Mouse (Mus musculus) forebrain, embryonic 10.5 days (tissue): Measurements from ENCODE around the gene Ppp1ca. TPM values are rescaled to one million over a fixed set of nuclear protein-coding genes. Genes with fewer than 3 reads are reported as not detected.

ENCODE experiments used
- DNase-seq: peaks from one replicate; pipeline ENCODE4 v3.0.0-alpha.2; 2017; ENCODE audit warnings: low spot score; ENCODE audit errors: extremely low spot score
- H3K27ac ChIP-seq: fragments of 300-500 bp; sonication (generic); 2 replicates; pipeline ENCODE4 v1.5.1; 2016; ENCODE audit warnings: mild to moderate bottlenecking
- H3K27me3 ChIP-seq: fragments of 300-500 bp; sonication (generic); 2 replicates; pipeline ENCODE4 v1.6.1; 2016; ENCODE audit warnings: mild to moderate bottlenecking; ENCODE audit not compliant: poor library complexity, severe bottlenecking
- H3K36me3 ChIP-seq: fragments of 300-500 bp; sonication (generic); replicated peaks from 2 replicates; pipeline ENCODE4 v1.6.1; 2016; ENCODE audit warnings: mild to moderate bottlenecking, moderate library complexity
- H3K4me1 ChIP-seq: fragments of 300-500 bp; sonication (generic); 2 replicates; pipeline ENCODE4 v1.6.1; 2016
- H3K4me3 ChIP-seq: fragments of 300-500 bp; sonication (generic); 2 replicates; pipeline ENCODE4 v1.5.1; 2016; ENCODE audit warnings: mild to moderate bottlenecking, moderate library complexity
- H3K9me3 ChIP-seq: fragments of 300-500 bp; sonication (generic); 2 replicates; pipeline ENCODE4 v1.6.1; 2016; ENCODE audit warnings: mild to moderate bottlenecking, moderate library complexity
- WGBS: fragments of 180-500 bp; shearing (Covaris S2); methylation state at CpG from one replicate; pipeline ENCODE4 v1.1.7; 2016; 5-methylcytosine and 5-hydroxymethylcytosine counted together
- microRNA-seq: library from miRNA; unstranded; fragments of <30 nt; microRNA quantifications from one replicate; pipeline ENCODE4, GENCODE M21; 2017
- polyA plus RNA-seq: library from polyadenylated mRNA; unstranded; fragments of >200 nt; fragmentation: Nextera tagmentation; extraction: Ambion mirVana; gene quantifications from 2 replicates; pipeline ENCODE4 v1.2.1, GENCODE M21; 2016

Gene Ppp1ca
- polyA plus RNA-seq, 1 experiment from 2014 or later: 998 TPM

DNA sequence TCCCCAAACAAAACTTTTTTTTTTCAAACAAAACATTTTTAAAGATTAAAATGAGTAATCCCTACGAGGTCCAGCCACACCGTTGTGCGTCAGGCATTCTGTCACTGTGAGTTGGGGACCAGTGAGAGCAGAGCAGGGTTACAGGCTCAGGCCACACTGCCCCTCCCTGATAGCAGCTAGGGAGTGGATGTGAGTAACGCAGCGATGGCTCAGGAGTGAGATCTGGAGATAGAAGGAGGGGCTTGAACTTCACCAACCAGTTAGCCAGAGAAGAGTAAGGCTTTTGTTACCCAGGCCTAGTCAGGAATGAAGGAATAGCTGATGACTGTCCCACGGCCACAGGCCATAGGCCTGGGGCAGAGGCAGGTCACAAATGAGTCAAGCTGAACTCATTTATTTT, 52.9 kb downstream of the Ppp1ca start:
- no peaks in the 10 kb centered on the region for H3K27me3 ChIP-seq
- H3K9me3 ChIP-seq: no peaks in the 10 kb centered on the region
- no peaks in the 10 kb centered on the region for H3K36me3 ChIP-seq
- H3K4me3 ChIP-seq: no peak overlapping the region
- 89% methylated on average over 6 of the region's 6 CpGs for WGBS
- H3K4me1 ChIP-seq: peaks cover 4% of the 10 kb centered on the region; the same call in 1 of the 2 replicates
- H3K27ac ChIP-seq: no peak overlapping the region
- no peak for DNase-seq

Small RNA genes within 50 kb of the gene (microRNA-seq; reads per million reads assigned to microRNA genes)
- gene Gm26115: not detected

Other genes starting within 250 kb of the Ppp1ca start
- not detected in 2 replicates for gene Aldh3b3, start 233.4 kb upstream of the Ppp1ca start, polyA plus RNA-seq
- 0.37 and 0.39 TPM in 2 replicates for gene Aldh3b2, start 219.7 kb upstream of the Ppp1ca start, polyA plus RNA-seq
- 1.8 and 2.5 TPM in 2 replicates for gene Acy3, start 205.5 kb upstream of the Ppp1ca start, polyA plus RNA-seq
- not detected in 2 replicates for gene Tbx10, start 199.3 kb upstream of the Ppp1ca start, polyA plus RNA-seq
- 24.8 and 30.4 TPM in 2 replicates for gene Nudt8, start 191.5 kb upstream of the Ppp1ca start, polyA plus RNA-seq
- gene Gm49405, start 191.4 kb upstream of the Ppp1ca start, polyA plus RNA-seq: 2.8 and 3.5 TPM in 2 replicates
- 3.6 and 4.0 TPM in 2 replicates for gene Doc2g, start 188.8 kb upstream of the Ppp1ca start, polyA plus RNA-seq
- 208 and 210 TPM in 2 replicates for gene Ndufv1, start 179.3 kb upstream of the Ppp1ca start, polyA plus RNA-seq
- 412 and 423 TPM in 2 replicates for gene Gstp1, start 154.1 kb upstream of the Ppp1ca start, polyA plus RNA-seq
- gene Gstp2, start 146.0 kb upstream of the Ppp1ca start, polyA plus RNA-seq: 0.27 and 0.46 TPM in 2 replicates
- gene Gstp3, start 132.5 kb upstream of the Ppp1ca start, polyA plus RNA-seq: not detected in 2 replicates
- gene Cabp2, start 110.5 kb upstream of the Ppp1ca start, polyA plus RNA-seq: not detected in 2 replicates
- gene Cdk2ap2, start 94.9 kb upstream of the Ppp1ca start, polyA plus RNA-seq: 85.8 and 86.6 TPM in 2 replicates
- gene Pitpnm1, start 92.1 kb upstream of the Ppp1ca start, polyA plus RNA-seq: 12.1 and 15.8 TPM in 2 replicates
- 55.2 and 56.5 TPM in 2 replicates for gene Aip, start 66.2 kb upstream of the Ppp1ca start, polyA plus RNA-seq
- not detected in 2 replicates for gene Gpr152, start 52.3 kb upstream of the Ppp1ca start, polyA plus RNA-seq
- not detected in 2 replicates for gene Cabp4, start 48.0 kb upstream of the Ppp1ca start, polyA plus RNA-seq
- 128 and 130 TPM in 2 replicates for gene Coro1b, start 43.4 kb upstream of the Ppp1ca start, polyA plus RNA-seq
- 0.71 TPM in 1 of 2 replicates, not detected in the other for gene Ptprcap, start 38.5 kb upstream of the Ppp1ca start, polyA plus RNA-seq
- 59.7 TPM in 2 replicates for gene Rps6kb2, start 28.7 kb upstream of the Ppp1ca start, polyA plus RNA-seq
- 2.5 TPM in 2 replicates for gene Carns1, start 16.6 kb upstream of the Ppp1ca start, polyA plus RNA-seq
- 0.43 and 0.47 TPM in 2 replicates for gene Tbc1d10c, start 781 bp upstream of the Ppp1ca start, polyA plus RNA-seq
- 57.4 and 67.1 TPM in 2 replicates for gene Rad9a, start 9.6 kb downstream of the Ppp1ca start, polyA plus RNA-seq
- 0.86 and 1.1 TPM in 2 replicates for gene Clcf1, start 22.2 kb downstream of the Ppp1ca start, polyA plus RNA-seq
- gene AC109138.7, start 22.3 kb downstream of the Ppp1ca start, polyA plus RNA-seq: not detected in 2 replicates
- gene Pold4, start 39.8 kb downstream of the Ppp1ca start, polyA plus RNA-seq: 10.4 and 10.6 TPM in 2 replicates
- gene Ssh3, start 77.1 kb downstream of the Ppp1ca start, polyA plus RNA-seq: 3.1 and 3.6 TPM in 2 replicates
- 7.9 and 9.2 TPM in 2 replicates for gene Ankrd13d, start 91.1 kb downstream of the Ppp1ca start, polyA plus RNA-seq
- 13.6 and 15.0 TPM in 2 replicates for gene Grk2, start 114.2 kb downstream of the Ppp1ca start, polyA plus RNA-seq
- 55.2 and 57.2 TPM in 2 replicates for gene Kdm2a, start 206.2 kb downstream of the Ppp1ca start, polyA plus RNA-seq
- gene Rhod, start 247.4 kb downstream of the Ppp1ca start, polyA plus RNA-seq: 20.8 and 23.2 TPM in 2 replicates